Mouse (Mus musculus) myocyte (in vitro differentiated cells): ENCODE measurements at regions not wholly inside any gene's neighbourhood (a gene's known extent, or its start where the extent isn't known, plus 50 kb on each side); places are given as distances from the start of the nearest gene placed in this dataset.

Experiments
- H3K27me3 ChIP-seq: one replicate; pipeline ENCODE4 v1.6.1; 2011; ENCODE audit not compliant: control insufficient read depth, insufficient read depth, insufficient read length
- H3K36me3 ChIP-seq: one replicate; pipeline ENCODE4 v1.6.1; 2011; ENCODE audit not compliant: control insufficient read depth, insufficient read depth
- H3K4me2 ChIP-seq: one replicate; pipeline ENCODE4 v1.6.1; 2011; ENCODE audit warnings: low read depth, control low read depth
- H3K4me3 ChIP-seq: one replicate; pipeline ENCODE4 v1.5.1; 2011; ENCODE audit warnings: mild to moderate bottlenecking, control low read depth, moderate library complexity
- H3K79me2 ChIP-seq: one replicate; pipeline ENCODE4 v1.6.1; 2011; ENCODE audit not compliant: control insufficient read depth, insufficient read depth
- H3ac ChIP-seq: one replicate; pipeline ENCODE4 v1.6.1; 2011; ENCODE audit not compliant: control insufficient read depth, insufficient read length
- CEBPB ChIP-seq: IDR thresholded peaks from 2 replicates; pipeline ENCODE4 v1.6.1; 2011; ENCODE audit warnings: mild to moderate bottlenecking, moderate library complexity; ENCODE audit not compliant: poor library complexity, insufficient read depth, severe bottlenecking
- E2F4 ChIP-seq: IDR thresholded peaks from one replicate; pipeline ENCODE4 v1.6.1; 2011; ENCODE audit warnings: mild to moderate bottlenecking, control low read depth, moderate library complexity; ENCODE audit not compliant: insufficient read depth
- MAX ChIP-seq: IDR thresholded peaks from one replicate; pipeline ENCODE4 v1.6.1; 2011; ENCODE audit warnings: low read depth, mild to moderate bottlenecking, control low read depth
- MYOD1 ChIP-seq, 3 experiments: IDR thresholded peaks; one replicate each; pipeline ENCODE4 v1.6.1; 2011; ENCODE audit warnings: control low read depth in 2 of 3, low read depth in 2 of 3, mild to moderate bottlenecking in 2 of 3, moderate library complexity in 1 of 3; ENCODE audit not compliant: insufficient read length in 2 of 3, control insufficient read depth in 1 of 3
- MYOG ChIP-seq, 3 experiments: IDR thresholded peaks; one replicate each; pipeline ENCODE4 v1.6.1; 2011; ENCODE audit warnings: control low read depth in 2 of 3, low read depth in 2 of 3, mild to moderate bottlenecking in 2 of 3; ENCODE audit not compliant: insufficient read length in 2 of 3, control insufficient read depth in 1 of 3, insufficient read depth in 1 of 3
- POLR2A ChIP-seq: IDR thresholded peaks from one replicate; pipeline ENCODE4 v1.6.1; 2011; ENCODE audit warnings: low read depth, mild to moderate bottlenecking, control low read depth, moderate library complexity; ENCODE audit not compliant: insufficient read length
- POLR2AphosphoS2 ChIP-seq: IDR thresholded peaks from one replicate; pipeline ENCODE4 v1.6.1; 2011; ENCODE audit warnings: low read depth, control low read depth; ENCODE audit not compliant: insufficient read length
- REST ChIP-seq: IDR thresholded peaks from one replicate; pipeline ENCODE4 v1.6.1; 2011; ENCODE audit warnings: mild to moderate bottlenecking, control low read depth, moderate library complexity; ENCODE audit not compliant: insufficient read depth, insufficient read length
- SRF ChIP-seq: IDR thresholded peaks from one replicate; pipeline ENCODE4 v1.6.1; 2011; ENCODE audit warnings: low read depth; ENCODE audit not compliant: control insufficient read depth, insufficient read length
- TCF12 ChIP-seq: IDR thresholded peaks from one replicate; pipeline ENCODE4 v1.6.1; 2011; ENCODE audit warnings: mild to moderate bottlenecking, control low read depth; ENCODE audit not compliant: poor library complexity, insufficient read depth, severe bottlenecking
- TCF3 ChIP-seq: IDR thresholded peaks from one replicate; pipeline ENCODE4 v1.6.1; 2011; ENCODE audit warnings: low read depth, control low read depth; ENCODE audit not compliant: insufficient read length
- USF1 ChIP-seq: IDR thresholded peaks from one replicate; pipeline ENCODE4 v1.6.1; 2011; ENCODE audit warnings: low read depth, mild to moderate bottlenecking, control low read depth, moderate library complexity

DNA sequence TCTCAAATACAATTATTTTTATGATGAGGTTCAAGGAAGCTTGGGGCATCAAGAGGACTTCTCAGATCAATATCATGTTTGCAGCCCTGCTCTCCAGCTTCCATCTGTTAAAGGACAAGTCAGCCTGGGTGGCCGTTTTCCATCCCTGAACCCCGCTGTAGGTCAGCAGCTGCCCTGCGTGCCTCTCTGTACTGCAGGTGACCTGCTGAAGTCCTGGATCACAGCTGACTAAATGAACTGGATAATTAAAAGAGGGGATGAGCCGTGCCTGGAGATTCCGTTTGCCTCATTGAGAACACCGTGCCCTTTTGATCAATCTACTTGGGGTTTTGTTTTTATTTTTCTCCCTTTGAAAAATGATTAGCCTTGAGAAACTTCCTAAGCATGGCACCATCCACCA is 221.2 kb upstream of the Ppargc1a start:
- Histone ChIP-seq H3ac (no peak overlapping the region), H3K36me3 (no peaks in the 10 kb centered on the region), H3K4me2 (no peak overlapping the region), H3K27me3 (no peaks in the 10 kb centered on the region), H3K4me3 (no peak overlapping the region), H3K79me2 (no peaks in the 10 kb centered on the region)
- no peak for TF ChIP-seq TCF3
- TF ChIP-seq MYOD1 (IDR thresholded peaks at IDR 0.05; ENCODE audit: control insufficient read depth in 1 of 3, insufficient read length in 2 of 3, low read depth in 2 of 3): no peak
- TF ChIP-seq REST: no peak
- no peak for TF ChIP-seq TCF12
- no peak for TF ChIP-seq SRF
- TF ChIP-seq MYOG (IDR thresholded peaks at IDR 0.05; ENCODE audit: control insufficient read depth in 1 of 3, insufficient read depth in 1 of 3, insufficient read length in 2 of 3, low read depth in 2 of 3): no peak
- no peak for TF ChIP-seq POLR2A
- TF ChIP-seq USF1: no peak
- no peak for TF ChIP-seq MAX
- TF ChIP-seq E2F4: no peak

DNA sequence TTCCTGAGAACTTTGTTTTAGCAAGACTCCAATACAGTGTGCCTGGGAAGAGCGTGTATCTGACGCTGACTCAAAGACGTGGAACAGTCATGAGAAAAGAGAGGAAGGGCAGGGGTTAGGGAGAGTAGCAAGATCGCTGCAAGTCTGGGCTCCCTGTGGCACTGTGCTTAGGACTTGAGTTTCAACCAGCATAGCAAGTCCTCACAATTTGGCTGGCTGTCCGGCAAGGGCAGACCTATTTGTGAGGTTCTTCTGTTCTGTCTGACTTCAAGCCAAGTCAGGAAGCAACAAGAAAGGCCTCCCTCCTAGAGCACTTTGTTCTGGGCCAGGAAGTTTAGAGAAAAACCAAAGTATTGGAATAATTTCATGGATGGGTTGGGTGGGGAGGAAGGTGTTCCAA is 216.0 kb upstream of the Ppargc1a start:
- Histone ChIP-seq H3K27me3 (no peaks in the 10 kb centered on the region), H3K4me2 (no peak overlapping the region), H3K79me2 (no peaks in the 10 kb centered on the region), H3ac (no peak overlapping the region), H3K36me3 (no peaks in the 10 kb centered on the region), H3K4me3 (no peak overlapping the region)
- TF ChIP-seq USF1 (no peak), POLR2A (no peak), REST (no peak), MYOG (IDR thresholded peaks at IDR 0.05; ENCODE audit: control insufficient read depth in 1 of 3, insufficient read depth in 1 of 3, insufficient read length in 2 of 3, low read depth in 2 of 3) (no peak), POLR2AphosphoS2 (no peak), MAX (no peak), TCF12 (no peak), TCF3 (no peak), CEBPB (no peak), MYOD1 (IDR thresholded peaks at IDR 0.05; ENCODE audit: control insufficient read depth in 1 of 3, insufficient read length in 2 of 3, low read depth in 2 of 3) (no peak), E2F4 (no peak), SRF (no peak)

DNA sequence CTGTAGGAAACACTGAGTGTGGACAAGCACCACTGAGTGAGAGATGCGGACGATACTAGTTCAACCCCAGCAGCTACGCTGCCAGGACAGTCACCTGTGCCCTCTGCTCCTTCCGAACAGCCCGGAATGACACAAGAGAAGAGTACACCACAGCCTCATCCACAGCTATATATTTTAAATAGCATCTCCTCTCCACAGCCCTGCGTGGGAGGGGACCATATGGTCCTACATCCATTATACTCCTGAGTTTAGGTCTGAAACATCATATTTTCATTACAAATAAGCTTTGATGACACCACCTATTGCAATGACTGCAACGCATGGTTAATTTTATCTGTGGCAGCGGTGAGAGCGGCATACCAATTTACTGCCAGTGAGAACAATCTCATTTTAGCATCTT is 215.6 kb upstream of the Ppargc1a start:
- H3K79me2 ChIP-seq: no peaks in the 10 kb centered on the region
- no peaks in the 10 kb centered on the region for H3K36me3 ChIP-seq
- H3ac ChIP-seq: no peak overlapping the region
- no peak overlapping the region for H3K4me2 ChIP-seq
- no peaks in the 10 kb centered on the region for H3K27me3 ChIP-seq
- H3K4me3 ChIP-seq: no peak overlapping the region
- TF ChIP-seq TCF3: no peak

DNA sequence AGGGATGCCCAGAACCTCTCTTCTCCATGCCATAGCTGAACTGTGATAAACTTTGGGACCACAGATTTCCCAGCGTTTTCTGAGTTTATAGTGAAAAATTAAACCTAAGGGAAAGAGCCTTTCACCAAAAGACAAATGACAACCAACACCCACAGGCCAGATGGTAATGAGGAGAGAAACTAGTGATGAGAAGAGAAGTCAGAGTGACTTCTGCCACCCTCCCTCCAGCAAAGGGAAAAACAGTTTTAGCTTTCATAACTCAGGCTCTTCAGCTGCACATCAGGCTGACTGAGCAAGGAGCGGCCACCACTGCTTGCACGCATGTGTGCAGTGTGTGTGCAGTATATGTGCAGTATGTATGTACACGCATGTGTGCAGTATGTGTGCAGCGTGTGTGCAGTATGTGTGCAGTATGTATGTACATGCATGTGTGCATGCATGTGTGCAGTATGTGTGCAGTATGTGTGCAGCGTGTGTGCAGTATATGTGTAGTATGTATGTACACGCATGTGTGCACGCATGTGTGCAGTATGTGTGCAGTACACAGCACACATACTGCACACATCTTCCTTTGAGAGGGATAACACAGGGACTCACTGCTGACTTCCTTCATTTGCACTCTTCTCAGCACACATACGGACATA is 208.1 kb upstream of the Ppargc1a start:
- Histone ChIP-seq H3K79me2 (no peaks in the 10 kb centered on the region), H3K27me3 (no peaks in the 10 kb centered on the region), H3K4me3 (no peak overlapping the region), H3K4me2 (no peak overlapping the region), H3K36me3 (no peaks in the 10 kb centered on the region), H3ac (no peak overlapping the region)
- TF ChIP-seq REST (no peak), MYOD1 (IDR thresholded peaks at IDR 0.05; ENCODE audit: control insufficient read depth in 1 of 3, insufficient read length in 2 of 3, low read depth in 2 of 3) (peak in 1 of 3 experiments; percentile 0)

DNA sequence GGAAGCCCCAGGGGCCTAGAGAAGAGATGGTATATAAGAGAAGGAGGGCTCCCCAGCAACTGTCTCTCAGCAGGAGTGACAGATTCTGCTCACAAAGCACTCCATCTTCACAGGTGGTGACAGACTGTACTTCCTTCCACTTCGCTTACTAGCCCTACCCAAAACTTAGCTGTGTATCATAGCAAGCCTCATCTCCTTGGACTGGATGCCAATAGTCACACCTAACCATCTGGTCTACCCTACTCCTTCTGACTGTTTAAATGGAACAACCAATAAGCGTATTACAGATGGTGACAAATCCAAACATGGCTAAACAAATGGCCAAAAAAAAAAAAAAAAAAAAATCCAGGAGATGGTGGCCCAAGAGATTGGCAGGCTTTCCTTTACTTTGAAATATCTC is 204.1 kb upstream of the Ppargc1a start:
- no peaks in the 10 kb centered on the region for H3K27me3 ChIP-seq

More for the DNA sequence above, 204.1 kb upstream of the Ppargc1a start:
- no peak overlapping the region for H3ac ChIP-seq
- H3K4me3 ChIP-seq: no peak overlapping the region
- no peak overlapping the region for H3K4me2 ChIP-seq
- TF ChIP-seq POLR2AphosphoS2 (no peak), TCF12 (no peak), CEBPB (no peak), MYOG (IDR thresholded peaks at IDR 0.05; ENCODE audit: control insufficient read depth in 1 of 3, insufficient read depth in 1 of 3, insufficient read length in 2 of 3, low read depth in 2 of 3) (no peak), TCF3 (no peak), POLR2A (no peak), MYOD1 (IDR thresholded peaks at IDR 0.05; ENCODE audit: control insufficient read depth in 1 of 3, insufficient read length in 2 of 3, low read depth in 2 of 3) (no peak), SRF (no peak), E2F4 (no peak), USF1 (no peak), REST (no peak), MAX (no peak)
- H3K36me3 ChIP-seq: no peaks in the 10 kb centered on the region
- no peaks in the 10 kb centered on the region for H3K79me2 ChIP-seq
